Mouse (Mus musculus): ENCODE data around the gene Urah.

The Urah gene

GRCm38 (mm10) chr7:140834968-140835757 lies at the start of gene Urah:
Urah (plus strand) TSS chr7:140835018.
- DNase-seq = peak; percentile 45

GRCm38 (mm10) chr7:140787406-140788052 lies 47.3 kb upstream of the Urah start, which contains the start of gene Syce1:
Syce1 (minus strand) TSS chr7:140787852.
- no peak for DNase-seq

- DNase-seq = no peak
Observed at GRCm38 (mm10) chr7:140788053-140788435, 46.8 kb upstream of the Urah start.

GRCm38 (mm10) chr7:140793541-140793940 lies 41.3 kb upstream of the Urah start:
- DNase-seq = no peak

- DNase-seq = no peak
Observed at GRCm38 (mm10) chr7:140797619-140798018, 37.2 kb upstream of the Urah start.

DNA sequence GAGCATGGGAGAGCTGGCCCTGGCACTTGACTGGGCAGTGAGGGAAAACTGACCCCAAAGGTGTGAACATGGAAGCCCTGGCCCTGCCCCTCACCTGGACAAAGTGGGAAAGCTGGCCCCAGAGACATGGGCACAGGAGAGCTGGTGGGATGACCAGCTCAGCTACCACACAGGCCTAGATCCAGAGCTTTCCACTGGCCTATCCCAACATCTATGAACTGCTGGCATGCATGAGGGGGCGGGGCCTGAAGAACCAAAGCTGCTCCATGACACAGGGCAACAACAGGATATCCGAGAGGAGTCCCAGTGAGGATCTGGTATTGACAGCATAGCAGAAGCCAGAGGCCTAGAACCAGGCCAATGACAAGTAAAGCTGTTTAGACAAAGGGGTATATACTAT lies 36.6 kb upstream of the Urah start:
- no peak for DNase-seq

DNA sequence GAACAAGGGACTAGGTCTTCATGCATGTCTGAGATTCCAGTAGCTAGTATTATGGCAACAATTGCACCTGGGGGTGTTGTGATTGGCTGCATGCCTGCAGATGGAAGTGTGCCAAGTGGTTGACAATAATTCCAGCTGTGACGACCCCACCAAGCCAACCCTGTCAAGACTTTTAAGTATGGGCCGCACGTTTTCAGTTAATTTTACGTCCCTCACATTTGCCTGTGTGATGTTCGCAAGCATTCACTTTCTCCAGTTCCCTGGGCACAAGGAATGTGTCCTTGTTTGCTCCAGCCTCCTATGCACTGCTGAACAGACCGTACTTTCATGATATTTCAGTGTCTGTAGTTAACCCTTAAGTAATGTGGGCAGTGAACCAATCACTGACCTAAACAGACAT lies 32.2 kb upstream of the Urah start:
- DNase-seq = no peak

DNA sequence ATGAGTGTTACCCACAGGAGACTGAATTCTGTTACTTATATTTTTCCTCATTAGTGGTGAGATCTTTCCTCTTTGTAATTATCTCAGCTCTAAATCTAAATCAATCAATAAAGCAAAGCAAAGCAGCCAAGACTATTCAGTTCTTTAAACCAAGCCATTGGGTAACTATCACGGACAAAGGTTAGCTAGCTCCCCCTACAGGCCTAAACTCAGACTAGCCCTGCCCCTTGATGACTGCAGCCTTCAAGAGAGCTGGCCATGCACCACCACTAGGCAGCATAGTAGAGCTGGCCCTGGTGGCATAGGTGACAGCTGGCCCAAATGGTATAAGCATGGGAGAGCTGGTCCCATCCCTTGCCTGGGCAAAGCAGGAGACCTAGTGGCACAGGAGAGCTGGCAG lies 29.1 kb upstream of the Urah start:
- DNase-seq = peak; percentile 71

DNA sequence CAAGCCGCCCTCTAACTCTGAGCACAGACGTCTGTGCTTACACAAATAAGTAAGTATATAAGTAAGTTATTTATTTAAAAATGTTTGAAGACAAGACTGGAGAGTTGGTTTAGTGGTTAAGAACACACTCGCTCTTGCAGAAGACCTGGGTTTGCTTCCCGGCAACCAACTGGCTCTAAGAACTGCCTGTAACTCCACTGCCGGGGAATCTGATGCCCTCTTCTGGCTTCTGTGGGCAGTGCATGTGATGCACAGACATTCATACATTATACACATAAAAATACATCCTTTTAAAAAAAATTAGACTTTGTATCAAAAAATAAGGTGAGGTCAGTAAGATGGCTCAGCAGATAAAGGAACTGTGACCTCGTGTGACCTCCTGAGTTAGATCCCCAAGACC lies 24.3 kb upstream of the Urah start:
- no peak for DNase-seq

DNA sequence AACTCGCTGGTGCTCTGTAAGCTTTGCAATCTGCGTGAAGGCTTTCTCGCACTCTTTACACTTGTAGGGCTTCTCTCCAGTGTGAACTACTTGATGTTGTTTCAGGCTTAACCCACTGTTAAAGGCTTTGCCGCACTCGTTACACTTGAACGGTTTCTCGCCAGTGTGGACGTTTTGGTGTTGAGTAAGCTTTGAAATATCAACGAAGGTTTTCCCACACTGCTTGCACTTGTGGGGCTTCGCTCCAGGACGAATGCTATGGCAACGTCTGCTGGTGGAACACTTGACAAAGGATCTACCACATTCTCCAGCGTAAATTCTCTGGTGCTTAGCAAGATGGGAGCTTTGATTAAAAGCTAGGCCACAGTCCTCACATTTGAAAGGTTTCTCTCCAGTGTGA lies 23.1 kb upstream of the Urah start:
- DNase-seq = no peak

GRCm38 (mm10) chr7:140812850-140813249 lies 22.0 kb upstream of the Urah start:
- no peak for DNase-seq

- DNase-seq = no peak
Observed at GRCm38 (mm10) chr7:140820173-140820572, 14.6 kb upstream of the Urah start.

- no peak for DNase-seq
Observed at GRCm38 (mm10) chr7:140821305-140821652, 13.5 kb upstream of the Urah start.

DNA sequence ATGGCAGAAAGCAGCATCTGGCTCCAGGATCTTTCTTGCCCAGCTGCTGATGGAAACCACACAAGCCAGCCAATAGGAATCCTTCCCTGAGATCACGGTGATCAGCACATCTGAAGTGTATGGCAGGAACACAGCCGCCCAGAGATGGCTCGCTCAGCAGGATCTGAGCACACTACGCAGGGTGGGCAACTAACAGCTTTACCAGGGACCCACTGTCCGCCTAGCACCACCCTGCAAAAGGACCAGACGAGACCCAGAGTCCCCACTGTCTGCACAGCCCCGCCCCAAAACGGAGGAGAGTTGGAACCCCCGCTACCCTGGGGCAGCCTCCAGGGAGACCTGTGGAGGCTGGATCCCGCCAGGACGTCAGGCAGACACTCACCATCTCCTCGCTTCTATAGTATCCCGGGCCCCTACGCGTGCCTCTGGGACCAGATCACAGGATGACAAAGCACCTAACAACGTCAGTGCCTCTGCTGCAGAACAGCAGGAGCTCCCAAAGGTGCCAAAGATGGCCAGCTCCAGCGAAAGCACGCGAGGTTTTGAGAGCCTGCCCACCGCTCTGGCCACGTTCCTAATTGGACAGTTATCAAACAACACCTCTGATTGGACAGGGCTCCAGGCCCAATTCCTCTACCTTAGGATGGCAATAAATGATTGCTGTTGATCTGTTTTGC lies 13.0 kb upstream of the Urah start, which contains the start of gene Zfp941:
Zfp941 (minus strand) TSS at position 526 of the 677 bp plus-strand sequence.
- DNase-seq = peak; percentile 30

- no peak for DNase-seq
Observed at GRCm38 (mm10) chr7:140822731-140823130, 12.1 kb upstream of the Urah start.

- peak; percentile 42 for DNase-seq
Observed at GRCm38 (mm10) chr7:140828171-140828881, 6.5 kb upstream of the Urah start.

GRCm38 (mm10) chr7:140831447-140831846 lies 3.4 kb upstream of the Urah start:
- DNase-seq = no peak

DNA sequence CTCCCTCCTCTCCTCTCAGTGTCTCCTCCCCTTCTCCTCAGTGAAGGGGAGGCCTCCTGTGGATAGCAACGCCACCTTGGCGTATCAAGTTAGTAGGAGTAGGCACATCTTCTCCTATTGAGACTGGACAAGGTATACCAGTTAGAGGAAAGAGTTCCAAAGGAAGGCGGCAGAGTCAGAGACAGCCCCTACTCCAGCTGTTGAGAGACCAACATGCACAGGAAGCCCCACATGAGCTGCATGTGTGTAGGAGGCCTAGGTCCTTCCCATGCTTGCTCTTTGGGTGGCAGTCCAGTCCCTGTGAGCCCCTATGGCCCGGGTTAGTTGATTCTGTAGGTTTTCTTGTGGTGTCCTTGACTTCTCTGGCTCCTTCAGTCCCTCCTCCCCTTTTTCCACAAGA lies 1.5 kb upstream of the Urah start:
- DNase-seq = no peak

DNA sequence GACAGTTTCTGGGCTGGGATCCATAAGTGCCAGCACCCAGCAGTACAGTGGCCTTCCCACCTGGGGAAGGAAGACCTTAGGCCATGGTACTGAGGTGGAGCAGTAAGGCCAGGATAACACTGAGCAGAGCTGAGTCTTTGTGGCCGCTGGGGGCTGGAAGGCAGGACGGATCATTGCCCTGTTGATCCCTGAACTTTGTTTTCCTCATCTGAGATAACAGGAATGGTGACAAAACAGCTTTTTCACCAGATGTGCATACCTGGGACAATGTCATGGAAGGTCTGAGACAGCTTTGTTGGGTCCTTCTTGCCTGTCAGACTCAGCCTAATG lies 905 bp downstream of the Urah start:
- no peak for DNase-seq

- DNase-seq = no peak
Observed at GRCm38 (mm10) chr7:140836243-140837115, 1.7 kb downstream of the Urah start.

DNA sequence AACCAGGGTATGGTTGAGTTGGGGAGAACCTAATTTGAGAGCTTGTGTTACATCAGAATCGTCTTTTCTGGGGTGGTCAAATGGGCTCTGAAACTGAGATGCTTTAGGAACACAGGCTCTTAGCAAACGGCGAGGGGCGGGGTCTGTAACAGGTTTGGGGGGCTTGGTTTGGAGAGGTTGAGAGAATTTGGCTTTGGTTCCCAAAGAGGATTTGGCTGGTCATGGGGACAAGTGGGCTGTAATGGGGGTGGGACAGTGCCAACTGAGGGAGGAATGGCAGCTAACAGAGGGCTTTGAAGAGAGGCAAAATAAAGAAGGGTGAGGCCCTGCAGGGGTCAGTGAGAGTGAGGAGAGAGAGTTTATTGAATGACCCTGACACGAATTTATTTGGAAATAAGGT lies 4.7 kb downstream of the Urah start:
- DNase-seq = no peak

Measured in lung, postnatal 10 days (tissue).